Mouse (Mus musculus) bone marrow, adult 2 months (tissue): ENCODE results near the gene Srxn1.

Experiments
- CTCF ChIP-seq: fragments of 200-500 bp; IDR thresholded peaks from 2 replicates; pipeline ENCODE4 v1.5.1; 2011; ENCODE audit warnings: low read length, control low read depth; ENCODE audit not compliant: control insufficient read depth, insufficient read depth
- POLR2A ChIP-seq: fragments of 200-500 bp; IDR thresholded peaks from 2 replicates; pipeline ENCODE4 v1.6.1; 2011; ENCODE audit warnings: low read depth, mild to moderate bottlenecking, control low read depth, low read length, borderline replicate concordance; ENCODE audit not compliant: control insufficient read depth

DNA sequence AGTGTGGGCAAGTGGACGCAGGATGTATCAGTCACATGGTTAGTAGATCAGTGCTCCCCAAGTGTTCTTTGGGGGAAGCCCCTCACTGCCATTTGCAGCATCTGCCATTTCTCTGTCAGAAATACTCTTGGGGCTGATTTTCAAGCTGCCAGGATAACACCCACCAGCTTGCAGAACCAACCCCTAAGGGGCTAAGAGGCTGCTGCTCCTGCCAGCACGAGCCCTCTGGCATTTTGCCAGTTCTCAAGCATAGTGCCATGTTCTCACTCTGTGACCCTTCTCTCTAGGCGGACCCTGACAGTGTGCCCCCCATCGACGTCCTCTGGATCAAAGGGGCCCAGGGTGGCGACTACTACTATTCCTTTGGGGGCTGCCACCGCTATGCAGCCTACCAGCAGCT lies 3.4 kb downstream of the Srxn1 start:
- TF ChIP-seq POLR2A (no peak), CTCF (no peak)
